Comparison of ENCODE assay signal across 8 mouse cellular contexts in genomic region chr17:35263523-35263883, GRCm38 (mm10). TPM values are rescaled to one million over a fixed set of nuclear protein-coding genes. Genes with fewer than 3 reads are reported as not detected.
DNase-seq lines count a peak whose midpoint lies in the region; ATAC-seq lines count a peak whose summit lies in the region.

No protein-coding gene starts in this region.

- peak overlapping the region; percentile 73; the same call in 1 of the 2 replicates for H3K27ac ChIP-seq in heart, embryonic 10.5 days
- H3K27ac ChIP-seq in embryonic facial prominence, embryonic 11.5 days (replicated peaks; ENCODE audit: low read depth, low read length): no peak overlapping the region
- H3K27ac ChIP-seq in macrophage: peak overlapping the region; percentile 72

- peaks cover 12% of the 10 kb centered on the region for H3K4me1 ChIP-seq in heart, embryonic 10.5 days
- H3K4me1 ChIP-seq in embryonic facial prominence, embryonic 11.5 days (ENCODE audit: control insufficient read depth, insufficient read depth, low read length): no peaks in the 10 kb centered on the region

- peak overlapping the region; percentile 52 for H3K9ac ChIP-seq in embryonic facial prominence, embryonic 11.5 days (replicated peaks; ENCODE audit: low read length)

- H3K36me3 ChIP-seq in heart, embryonic 10.5 days: no peaks in the 10 kb centered on the region
- H3K36me3 ChIP-seq in embryonic facial prominence, embryonic 11.5 days (replicated peaks; ENCODE audit: control insufficient read depth, insufficient read depth, low read depth, low read length): no peaks in the 10 kb centered on the region
- peaks cover 23% of the 10 kb centered on the region; the same call in 1 of the 2 replicates for H3K36me3 ChIP-seq in macrophage (ENCODE audit: inconsistent target)

- H3K4me2 ChIP-seq in embryonic facial prominence, embryonic 11.5 days (ENCODE audit: low read depth, low read length): peak overlapping the region; percentile 95

- peaks cover 30% of the 10 kb centered on the region for H3K79me2 ChIP-seq in macrophage (ENCODE audit: inconsistent target)

- 0 out of 2 replicates have a peak, but pooled peaks have one; percentile 49 for ATAC-seq in embryonic facial prominence, embryonic 11.5 days (replicated peaks; ENCODE audit: insufficient number of reproducible peaks, low FRiP score, low TSS enrichment, low read depth)

- no peak for DNase-seq in heart, embryonic 10.5 days (ENCODE audit: low spot score)
- DNase-seq in heart, adult 9 months (ENCODE audit: low spot score in 2 of 2): no peak
- DNase-seq in embryonic facial prominence, embryonic 11.5 days (ENCODE audit: low spot score): no peak
- peak; percentile 73 for DNase-seq in induced T-regulatory cell, adult 2 months (ENCODE audit: low read depth)
- DNase-seq in left cerebral cortex, adult 8-10 months (ENCODE audit: low spot score in 2 of 2): no peak
- DNase-seq in right cerebral cortex, postnatal 25 days: no peak
- no peak for DNase-seq in cerebellum, adult 8-10 months

- H3K27me3 ChIP-seq in heart, embryonic 10.5 days (ENCODE audit: insufficient read depth, poor library complexity, severe bottlenecking): peaks cover 77% of the 10 kb centered on the region
- H3K27me3 ChIP-seq in embryonic facial prominence, embryonic 11.5 days (ENCODE audit: control insufficient read depth, insufficient read depth, low read length): peaks cover 19% of the 10 kb centered on the region

- H3K4me3 ChIP-seq in heart, embryonic 10.5 days: peak overlapping the region; percentile 83
- peak overlapping the region; percentile 54 for H3K4me3 ChIP-seq in embryonic facial prominence, embryonic 11.5 days (ENCODE audit: low read depth, low read length)
- H3K4me3 ChIP-seq in macrophage (ENCODE audit: inconsistent target): peak overlapping the region; percentile 61

- 1% methylated on average over 31 of the region's 31 CpGs for WGBS in heart, embryonic 10.5 days
- 2% methylated on average over 29 of the region's 31 CpGs for WGBS in embryonic facial prominence, embryonic 11.5 days
- under 1% methylated on average over 31 of the region's 31 CpGs for WGBS in macrophage (ENCODE audit: missing documents)

- no peaks in the 10 kb centered on the region for H3K9me3 ChIP-seq in heart, embryonic 10.5 days
- H3K9me3 ChIP-seq in embryonic facial prominence, embryonic 11.5 days (replicated peaks; ENCODE audit: control insufficient read depth, low read length): no peaks in the 10 kb centered on the region

RNA-seq across cellular contexts. Expression of gene H2-D1, which starts 1.0 kb away (rescaled TPM):
- polyA plus RNA-seq in heart, embryonic 10.5 days (2016; fragmentation: Nextera tagmentation; extraction: Ambion mirVana): 22.5 and 25.0 TPM in 2 replicates
- 18.8 and 24.0 TPM in 2 replicates for polyA plus RNA-seq in embryonic facial prominence, embryonic 11.5 days (2014; fragmentation: Nextera tagmentation; extraction: Ambion mirVana)
- 1,000 to 10,000 TPM; 1,047 to 3,424 (median 2,210) TPM for total RNA-seq in macrophage (2018; cell fraction: chromatin; rRNA removed)
- 1,000 to 10,000 TPM; 3,633 to 6,553 (median 5,167) TPM for total RNA-seq in macrophage (2018; cell fraction: cytosol; rRNA removed)
- over 10,000 TPM in 1 of 26 experiments, 1,000 to 10,000 TPM in 25; 2,886 to 10,022 (median 6,458) TPM for total RNA-seq in macrophage (2018; cell fraction: nucleus; rRNA removed)
- 2,972 to 5,352 TPM (median 3,334 TPM) in 3 replicates for polyA plus RNA-seq in macrophage (2018)
- total RNA-seq in left cerebral cortex, adult 8-10 months (2022): 10 to 100 TPM; 29.5 to 72.8 (median 47.5) TPM

RNA-seq across cellular contexts. Expression of gene Ddx39b, which starts 22.0 kb away (rescaled TPM):
- polyA plus RNA-seq in heart, embryonic 10.5 days (2016; fragmentation: Nextera tagmentation; extraction: Ambion mirVana): 367 and 489 TPM in 2 replicates
- 664 and 669 TPM in 2 replicates for polyA plus RNA-seq in embryonic facial prominence, embryonic 11.5 days (2014; fragmentation: Nextera tagmentation; extraction: Ambion mirVana)
- total RNA-seq in macrophage (2018; cell fraction: chromatin; rRNA removed): 100 to 1,000 TPM; 305 to 692 (median 502) TPM
- total RNA-seq in macrophage (2018; cell fraction: cytosol; rRNA removed): 100 to 1,000 TPM in 13 of 26 experiments, 10 to 100 TPM in 13; 75.9 to 135 (median 100) TPM
- total RNA-seq in macrophage (2018; cell fraction: nucleus; rRNA removed): 100 to 1,000 TPM; 313 to 609 (median 458) TPM
- 113 to 158 TPM (median 122 TPM) in 3 replicates for polyA plus RNA-seq in macrophage (2018)
- total RNA-seq in left cerebral cortex, adult 8-10 months (2022): 100 to 1,000 TPM; 175 to 212 (median 200) TPM

RNA-seq across cellular contexts. Expression of gene Nfkbil1, which starts 27.9 kb away (rescaled TPM):
- polyA plus RNA-seq in heart, embryonic 10.5 days (2016; fragmentation: Nextera tagmentation; extraction: Ambion mirVana): 8.4 and 10.4 TPM in 2 replicates
- 3.1 and 4.0 TPM in 2 replicates for polyA plus RNA-seq in embryonic facial prominence, embryonic 11.5 days (2014; fragmentation: Nextera tagmentation; extraction: Ambion mirVana)
- total RNA-seq in macrophage (2018; cell fraction: chromatin; rRNA removed): 10 to 100 TPM in 24 of 26 experiments, 1 to 10 TPM in 2; 6.7 to 47.8 (median 25.9) TPM
- total RNA-seq in macrophage (2018; cell fraction: cytosol; rRNA removed): 10 to 100 TPM in 22 of 26 experiments, 1 to 10 TPM in 4; 8.7 to 22.2 (median 18.1) TPM
- 10 to 100 TPM in 22 of 26 experiments, 1 to 10 TPM in 4; 8.6 to 27.7 (median 18.6) TPM for total RNA-seq in macrophage (2018; cell fraction: nucleus; rRNA removed)
- 8.3 to 16.7 TPM (median 14.8 TPM) in 3 replicates for polyA plus RNA-seq in macrophage (2018)
- 10 to 100 TPM; 14.1 to 18.8 (median 17.1) TPM for total RNA-seq in left cerebral cortex, adult 8-10 months (2022)

RNA-seq across cellular contexts. Expression of gene Atp6v1g2, which starts 30.0 kb away (rescaled TPM):
- polyA plus RNA-seq in heart, embryonic 10.5 days (2016; fragmentation: Nextera tagmentation; extraction: Ambion mirVana): 6.5 and 10.1 TPM in 2 replicates
- 6.2 and 7.9 TPM in 2 replicates for polyA plus RNA-seq in embryonic facial prominence, embryonic 11.5 days (2014; fragmentation: Nextera tagmentation; extraction: Ambion mirVana)
- 10 to 100 TPM in 18 of 26 experiments, 1 to 10 TPM in 8; 4.2 to 28.2 (median 14.3) TPM for total RNA-seq in macrophage (2018; cell fraction: chromatin; rRNA removed)
- 1 to 10 TPM; 2.2 to 6.6 (median 3.8) TPM for total RNA-seq in macrophage (2018; cell fraction: cytosol; rRNA removed)
- total RNA-seq in macrophage (2018; cell fraction: nucleus; rRNA removed): 10 to 100 TPM in 10 of 26 experiments, 1 to 10 TPM in 16; 4.8 to 33.5 (median 8.2) TPM
- 5.0 to 12.5 TPM (median 6.9 TPM) in 3 replicates for polyA plus RNA-seq in macrophage (2018)
- 100 to 1,000 TPM; 552 to 589 (median 575) TPM for total RNA-seq in left cerebral cortex, adult 8-10 months (2022)

RNA-seq across cellular contexts. Expression of gene Gm16181, which starts 42.9 kb away (rescaled TPM):
- 0.30 TPM in 1 of 2 replicates, not detected in the other for polyA plus RNA-seq in heart, embryonic 10.5 days (2016; fragmentation: Nextera tagmentation; extraction: Ambion mirVana)
- not detected in 2 replicates for polyA plus RNA-seq in embryonic facial prominence, embryonic 11.5 days (2014; fragmentation: Nextera tagmentation; extraction: Ambion mirVana)
- 10 to 100 TPM in 3 of 26 experiments, 1 to 10 TPM in 12, not detected in 11; 2.4 to 18.5 (median 7.6) TPM for total RNA-seq in macrophage (2018; cell fraction: chromatin; rRNA removed)
- total RNA-seq in macrophage (2018; cell fraction: cytosol; rRNA removed): 1 to 10 TPM in 11 of 26 experiments, under 1 TPM in 7, not detected in 8; 0.51 to 4.6 (median 1.3) TPM
- 10 to 100 TPM in 7 of 26 experiments, 1 to 10 TPM in 14, not detected in 5; 1.2 to 30.6 (median 7.2) TPM for total RNA-seq in macrophage (2018; cell fraction: nucleus; rRNA removed)
- not detected in 3 replicates for polyA plus RNA-seq in macrophage (2018)
- total RNA-seq in left cerebral cortex, adult 8-10 months (2022): not detected

Comparison
In these comparisons a context has a peak if more than half of its experiments do, and no peak if none do; other contexts are left out.
1. RNA of gene H2-D1, which starts 1.0 kb away (polyA plus RNA-seq): 2,972 to 5,352 TPM in macrophage; 22.5 to 25.0 TPM in heart, embryonic 10.5 days and 18.8 to 24.0 TPM in embryonic facial prominence, embryonic 11.5 days; every median in the first group is over 100 times any median in the second.
2. Peak in every context shown above with its lines, with median percentiles within 50 percentile points of each other: H3K4me3 ChIP-seq.